Mouse (Mus musculus) limb, embryonic 14.5 days (tissue): ENCODE data around the gene Olfr873. TPM values are rescaled to one million over a fixed set of nuclear protein-coding genes. Genes with fewer than 3 reads are reported as not detected.
"Not testable (repeated sequence)": the region's sequence is repeated elsewhere in the genome, so short reads cannot be mapped to it uniquely, and the experiment has no call there.

ENCODE experiments used
- ATAC-seq: fragments of 200-750 bp; cut with Nextera tagmentation; 2 replicates; pipeline ENCODE4 v1.8.0; 2017; ENCODE audit warnings: low read depth, moderate number of reproducible peaks, moderate TSS enrichment; ENCODE audit not compliant: low FRiP score
- DNase-seq: peaks from one replicate; pipeline ENCODE4 v3.0.0-alpha.2; 2015; ENCODE audit warnings: low spot score
- H3K27ac ChIP-seq: fragments of 300-500 bp; sonication (generic); replicated peaks from 2 replicates; pipeline ENCODE4 v1.5.1; 2014; ENCODE audit warnings: low read depth, mild to moderate bottlenecking, low read length, moderate library complexity, mixed read lengths
- H3K27me3 ChIP-seq: fragments of 300-500 bp; sonication (generic); 2 replicates; pipeline ENCODE4 v1.6.1; 2014; ENCODE audit warnings: low read length, mixed read lengths; ENCODE audit not compliant: control insufficient read depth, insufficient read depth
- H3K36me3 ChIP-seq: fragments of 300-500 bp; sonication (generic); 2 replicates; pipeline ENCODE4 v1.6.1; 2014; ENCODE audit warnings: mild to moderate bottlenecking, low read length, moderate library complexity, mixed read lengths; ENCODE audit not compliant: control insufficient read depth, insufficient read depth
- H3K4me1 ChIP-seq: fragments of 300-500 bp; sonication (generic); 2 replicates; pipeline ENCODE4 v1.6.1; 2014; ENCODE audit warnings: antibody characterized with exemption, low read length, mixed read lengths; ENCODE audit not compliant: control insufficient read depth, insufficient read depth
- H3K4me2 ChIP-seq: fragments of 300-500 bp; sonication (generic); replicated peaks from 2 replicates; pipeline ENCODE4 v1.6.1; 2014; ENCODE audit warnings: low read depth, mild to moderate bottlenecking, low read length, moderate library complexity; ENCODE audit not compliant: severe bottlenecking
- H3K4me3 ChIP-seq: fragments of 300-500 bp; sonication (generic); replicated peaks from 2 replicates; pipeline ENCODE4 v1.5.1; 2014; ENCODE audit warnings: low read length
- H3K9ac ChIP-seq: fragments of 300-500 bp; sonication (generic); 2 replicates; pipeline ENCODE4 v1.6.1; 2014; ENCODE audit warnings: mild to moderate bottlenecking, low read depth, low read length, moderate library complexity; ENCODE audit not compliant: severe bottlenecking
- H3K9me3 ChIP-seq: fragments of 300-500 bp; sonication (generic); 2 replicates; pipeline ENCODE4 v1.6.1; 2016; ENCODE audit warnings: low read length; ENCODE audit not compliant: control insufficient read depth
- POLR2A ChIP-seq: fragments of 200-500 bp; IDR thresholded peaks from 2 replicates; pipeline ENCODE4 v1.8.0; 2012; ENCODE audit warnings: inconsistent platforms, mild to moderate bottlenecking, moderate library complexity, borderline replicate concordance; ENCODE audit not compliant: insufficient read depth, insufficient read length; ENCODE audit errors: extremely low read depth
- WGBS: fragments of 180-500 bp; shearing (Covaris S2); extraction: QIAGEN DNeasy Blood & Tissue Kit; methylation state at CpG from one replicate; pipeline ENCODE4 v1.1.7; 2014; 5-methylcytosine and 5-hydroxymethylcytosine counted together
- polyA plus RNA-seq, 2 experiments: library from polyadenylated mRNA; depleted of rRNA in 1 of 2; stranded (reverse) in 1 of 2; unstranded in 1 of 2; fragments of >200 nt; fragmentation: Nextera tagmentation in 1 of 2; extraction: Ambion mirVana in 1 of 2; gene quantifications; 2 replicates each; pipeline versions ENCODE4 v1.2.1 to v1.2.3; 2012 to 2014

Olfr873 gene
- not detected in 2 replicates for polyA plus RNA-seq (2012; rRNA removed)
- not detected in 2 replicates for polyA plus RNA-seq (2014; fragmentation: Nextera tagmentation; extraction: Ambion mirVana)

GRCm38 (mm10) chr9:20298232-20298631 lies at the start of gene Olfr873:
Olfr873 (plus strand) TSS chr9:20298532.
- H3K4me1 ChIP-seq: no peaks in the 10 kb centered on the region
- H3K4me3 ChIP-seq: no peak within 1 kb of the TSS
- no peaks in the 10 kb centered on the region; the same call in 1 of the 2 replicates for H3K9me3 ChIP-seq
- DNase-seq (no peak), ATAC-seq (no peak)
- no peak within 1 kb of the TSS for H3K9ac ChIP-seq
- H3K36me3 ChIP-seq: no peaks in the 10 kb centered on the region
- no peak for TF ChIP-seq POLR2A
- no peak within 1 kb of the TSS for H3K27ac ChIP-seq
- no peaks in the 10 kb centered on the region for H3K27me3 ChIP-seq
- H3K4me2 ChIP-seq: no peak within 1 kb of the TSS
- 85% methylated on average over 1 of the region's 1 CpGs for WGBS

- ATAC-seq (no peak), DNase-seq (no peak)
- H3K27me3 ChIP-seq: no peaks in the 10 kb centered on the region
- WGBS: 75% methylated on average over 1 of the region's 1 CpGs
- H3K9me3 ChIP-seq: no peaks in the 10 kb centered on the region
- H3K4me2 ChIP-seq: no peak within 1 kb of the TSS
- no peak within 1 kb of the TSS for H3K9ac ChIP-seq
- TF ChIP-seq POLR2A: no peak
- no peaks in the 10 kb centered on the region for H3K4me1 ChIP-seq
- H3K36me3 ChIP-seq: no peaks in the 10 kb centered on the region
- H3K4me3 ChIP-seq: no peak within 1 kb of the TSS
- H3K27ac ChIP-seq: no peak within 1 kb of the TSS
These were observed 16.3 kb upstream of the Olfr873 start, which contains the start of gene Olfr39 for GRCm38 (mm10) chr9:20282051-20282450. Olfr39 (plus strand) TSS chr9:20282351.

- not testable (repeated sequence) for H3K4me1 ChIP-seq, H3K27ac ChIP-seq, H3K4me2 ChIP-seq, H3K4me3 ChIP-seq, DNase-seq, H3K27me3 ChIP-seq, H3K9me3 ChIP-seq, ATAC-seq, H3K36me3 ChIP-seq, H3K9ac ChIP-seq
- WGBS: 83% methylated on average over 5 of the region's 5 CpGs
These were observed 2.8 kb upstream of the Olfr873 start for GRCm38 (mm10) chr9:20295562-20295961.

GRCm38 (mm10) chr9:20335994-20336393 lies 37.7 kb downstream of the Olfr873 start, which contains the start of gene Olfr18:
Olfr18 (minus strand) TSS chr9:20336094.
- TF ChIP-seq POLR2A: no peak
- no peak for DNase-seq

GRCm38 (mm10) chr9:20348501-20348900 lies 50.2 kb downstream of the Olfr873 start:
- TF ChIP-seq POLR2A: no peak
- H3K27ac ChIP-seq: no peak overlapping the region
- ATAC-seq (no peak), DNase-seq (no peak)
- H3K36me3 ChIP-seq: peaks cover 40% of the 10 kb centered on the region
- no peaks in the 10 kb centered on the region for H3K4me1 ChIP-seq
- no peaks in the 10 kb centered on the region for H3K27me3 ChIP-seq
- no peak overlapping the region for H3K4me2 ChIP-seq
- no peak overlapping the region for H3K9ac ChIP-seq
- H3K9me3 ChIP-seq: no peaks in the 10 kb centered on the region
- no peak overlapping the region for H3K4me3 ChIP-seq
- 82% methylated on average over 4 of the region's 4 CpGs for WGBS

More at GRCm38 (mm10) chr9:20335994-20336393, 37.7 kb downstream of the Olfr873 start, which contains the start of gene Olfr18:
- no peak within 1 kb of the TSS for H3K27ac ChIP-seq
- no peak within 1 kb of the TSS for H3K4me3 ChIP-seq
- no peaks in the 10 kb centered on the region for H3K36me3 ChIP-seq
- no peak within 1 kb of the TSS for H3K9ac ChIP-seq
- no peaks in the 10 kb centered on the region for H3K4me1 ChIP-seq
- H3K27me3 ChIP-seq: no peaks in the 10 kb centered on the region
- H3K9me3 ChIP-seq: no peaks in the 10 kb centered on the region
- no peak within 1 kb of the TSS for H3K4me2 ChIP-seq
- no peak for ATAC-seq

Other genes with a start within 250 kb of the Olfr873 start
- gene Olfr867, start 241.0 kb upstream of the Olfr873 start, polyA plus RNA-seq (2012; rRNA removed): not detected in 2 replicates
- gene Olfr867, start 241.0 kb upstream of the Olfr873 start, polyA plus RNA-seq (2014; fragmentation: Nextera tagmentation; extraction: Ambion mirVana): not detected in 2 replicates
- gene Olfr868, start 199.9 kb upstream of the Olfr873 start, polyA plus RNA-seq (2012; rRNA removed): not detected in 2 replicates
- gene Olfr868, start 199.9 kb upstream of the Olfr873 start, polyA plus RNA-seq (2014; fragmentation: Nextera tagmentation; extraction: Ambion mirVana): not detected in 2 replicates
- not detected in 2 replicates for gene Olfr869, start 169.5 kb upstream of the Olfr873 start, polyA plus RNA-seq (2012; rRNA removed)
- not detected in 2 replicates for gene Olfr869, start 169.5 kb upstream of the Olfr873 start, polyA plus RNA-seq (2014; fragmentation: Nextera tagmentation; extraction: Ambion mirVana)
- gene Olfr870, start 124.5 kb upstream of the Olfr873 start, polyA plus RNA-seq (2012; rRNA removed): not detected in 2 replicates
- not detected in 2 replicates for gene Olfr870, start 124.5 kb upstream of the Olfr873 start, polyA plus RNA-seq (2014; fragmentation: Nextera tagmentation; extraction: Ambion mirVana)
- not detected in 2 replicates for gene Olfr871, start 86.3 kb upstream of the Olfr873 start, polyA plus RNA-seq (2012; rRNA removed)
- gene Olfr871, start 86.3 kb upstream of the Olfr873 start, polyA plus RNA-seq (2014; fragmentation: Nextera tagmentation; extraction: Ambion mirVana): not detected in 2 replicates
- not detected in 2 replicates for gene Olfr872, start 61.4 kb upstream of the Olfr873 start, polyA plus RNA-seq (2012; rRNA removed)
- gene Olfr872, start 61.4 kb upstream of the Olfr873 start, polyA plus RNA-seq (2014; fragmentation: Nextera tagmentation; extraction: Ambion mirVana): not detected in 2 replicates
- not detected in 2 replicates for gene Olfr39, start 16.2 kb upstream of the Olfr873 start, polyA plus RNA-seq (2012; rRNA removed)
- gene Olfr39, start 16.2 kb upstream of the Olfr873 start, polyA plus RNA-seq (2014; fragmentation: Nextera tagmentation; extraction: Ambion mirVana): not detected in 2 replicates
- 0.04 and 0.08 TPM in 2 replicates for gene Olfr18, start 37.6 kb downstream of the Olfr873 start, polyA plus RNA-seq (2012; rRNA removed)
- gene Olfr18, start 37.6 kb downstream of the Olfr873 start, polyA plus RNA-seq (2014; fragmentation: Nextera tagmentation; extraction: Ambion mirVana): not detected in 2 replicates
- gene Zfp560, start 86.6 kb downstream of the Olfr873 start, polyA plus RNA-seq (2012; rRNA removed): 16.0 and 21.0 TPM in 2 replicates
- 43.7 and 44.9 TPM in 2 replicates for gene Zfp560, start 86.6 kb downstream of the Olfr873 start, polyA plus RNA-seq (2014; fragmentation: Nextera tagmentation; extraction: Ambion mirVana)
- 12.1 and 14.2 TPM in 2 replicates for gene Zfp26, start 161.6 kb downstream of the Olfr873 start, polyA plus RNA-seq (2012; rRNA removed)
- gene Zfp26, start 161.6 kb downstream of the Olfr873 start, polyA plus RNA-seq (2014; fragmentation: Nextera tagmentation; extraction: Ambion mirVana): 23.3 and 25.9 TPM in 2 replicates
- gene Zfp426, start 194.2 kb downstream of the Olfr873 start, polyA plus RNA-seq (2012; rRNA removed): 12.0 and 17.4 TPM in 2 replicates
- gene Zfp426, start 194.2 kb downstream of the Olfr873 start, polyA plus RNA-seq (2014; fragmentation: Nextera tagmentation; extraction: Ambion mirVana): 24.1 and 25.5 TPM in 2 replicates
- 43.1 and 43.5 TPM in 2 replicates for gene Zfp266, start 222.9 kb downstream of the Olfr873 start, polyA plus RNA-seq (2012; rRNA removed)
- 92.4 and 95.5 TPM in 2 replicates for gene Zfp266, start 222.9 kb downstream of the Olfr873 start, polyA plus RNA-seq (2014; fragmentation: Nextera tagmentation; extraction: Ambion mirVana)